Mouse (Mus musculus): Measurements from ENCODE around the gene Ccdc158. TPM values are rescaled to one million over a fixed set of nuclear protein-coding genes. Genes with fewer than 3 reads are reported as not detected.

Gene Ccdc158
- polyA plus RNA-seq, 1 experiment, result not detected

GRCm38 (mm10) chr5:92596865-92597264, 78.2 kb downstream of the Ccdc158 start:
- Histone ChIP-seq H3K79me2 (ENCODE audit: control insufficient read depth, insufficient read depth) (no peaks in the 10 kb centered on the region), H3K4me3 (no peak overlapping the region), H3ac (ENCODE audit: control insufficient read depth, insufficient read length) (no peak overlapping the region), H3K4me2 (ENCODE audit: low read depth) (no peak overlapping the region), H3K36me3 (ENCODE audit: control insufficient read depth, insufficient read depth) (no peaks in the 10 kb centered on the region), H3K27me3 (ENCODE audit: control insufficient read depth, insufficient read depth, insufficient read length) (no peaks in the 10 kb centered on the region)
- TF ChIP-seq MYOG (IDR thresholded peaks at IDR 0.05; ENCODE audit: control insufficient read depth in 1 of 3, insufficient read depth in 1 of 3, insufficient read length in 2 of 3, low read depth in 2 of 3) (peak in 2 of 3 experiments; percentile 7 to 73), USF1 (IDR thresholded peaks at IDR 0.05; ENCODE audit: low read depth) (no peak), MYOD1 (IDR thresholded peaks at IDR 0.05; ENCODE audit: control insufficient read depth in 1 of 3, insufficient read length in 2 of 3, low read depth in 2 of 3) (peak in 2 of 3 experiments; percentile 41 to 72), REST (IDR thresholded peaks at IDR 0.05; ENCODE audit: insufficient read depth, insufficient read length) (no peak)

- no peak overlapping the region for H3ac ChIP-seq (ENCODE audit: control insufficient read depth, insufficient read length)
- no peak overlapping the region for H3K4me2 ChIP-seq (ENCODE audit: low read depth)
- TF ChIP-seq MYOD1 (IDR thresholded peaks at IDR 0.05; ENCODE audit: control insufficient read depth in 1 of 3, insufficient read length in 2 of 3, low read depth in 2 of 3) (peak in 1 of 3 experiments; percentile 85), MAX (IDR thresholded peaks at IDR 0.05; ENCODE audit: low read depth) (no peak)
- no peak overlapping the region for H3K4me3 ChIP-seq
- H3K27me3 ChIP-seq (ENCODE audit: control insufficient read depth, insufficient read depth, insufficient read length), result no peaks in the 10 kb centered on the region
- H3K79me2 ChIP-seq (ENCODE audit: control insufficient read depth, insufficient read depth), result no peaks in the 10 kb centered on the region
- H3K36me3 ChIP-seq (ENCODE audit: control insufficient read depth, insufficient read depth), result no peaks in the 10 kb centered on the region
These were observed 80.0 kb downstream of the Ccdc158 start for GRCm38 (mm10) chr5:92595026-92595425.

GRCm38 (mm10) chr5:92585932-92586331, 89.1 kb downstream of the Ccdc158 start:
- Histone ChIP-seq H3ac (ENCODE audit: control insufficient read depth, insufficient read length) (no peak overlapping the region), H3K36me3 (ENCODE audit: control insufficient read depth, insufficient read depth) (no peaks in the 10 kb centered on the region), H3K4me3 (no peak overlapping the region), H3K27me3 (ENCODE audit: control insufficient read depth, insufficient read depth, insufficient read length) (peaks cover 5% of the 10 kb centered on the region), H3K79me2 (ENCODE audit: control insufficient read depth, insufficient read depth) (no peaks in the 10 kb centered on the region), H3K4me2 (ENCODE audit: low read depth) (peak overlapping the region; percentile 10)
- no peak for TF ChIP-seq REST (IDR thresholded peaks at IDR 0.05; ENCODE audit: insufficient read depth, insufficient read length)
- TF ChIP-seq MYOG (IDR thresholded peaks at IDR 0.05; ENCODE audit: control insufficient read depth in 1 of 3, insufficient read depth in 1 of 3, insufficient read length in 2 of 3, low read depth in 2 of 3), result peak in 1 of 3 experiments; percentile 55
- TF ChIP-seq MYOD1 (IDR thresholded peaks at IDR 0.05; ENCODE audit: control insufficient read depth in 1 of 3, insufficient read length in 2 of 3, low read depth in 2 of 3), result peak in 1 of 3 experiments; percentile 66

- TF ChIP-seq MAX (IDR thresholded peaks at IDR 0.05; ENCODE audit: low read depth) (no peak), POLR2A (IDR thresholded peaks at IDR 0.05; ENCODE audit: insufficient read length, low read depth) (no peak), E2F4 (IDR thresholded peaks at IDR 0.05; ENCODE audit: insufficient read depth) (no peak), MYOG (IDR thresholded peaks at IDR 0.05; ENCODE audit: control insufficient read depth in 1 of 3, insufficient read depth in 1 of 3, insufficient read length in 2 of 3, low read depth in 2 of 3) (no peak), CEBPB (IDR thresholded peaks at IDR 0.05; ENCODE audit: insufficient read depth, poor library complexity, severe bottlenecking) (no peak), TCF3 (IDR thresholded peaks at IDR 0.05; ENCODE audit: insufficient read length, low read depth) (no peak), REST (IDR thresholded peaks at IDR 0.05; ENCODE audit: insufficient read depth, insufficient read length) (no peak), SRF (IDR thresholded peaks at IDR 0.05; ENCODE audit: control insufficient read depth, insufficient read length, low read depth) (no peak), MYOD1 (IDR thresholded peaks at IDR 0.05; ENCODE audit: control insufficient read depth in 1 of 3, insufficient read length in 2 of 3, low read depth in 2 of 3) (no peak), TCF12 (IDR thresholded peaks at IDR 0.05; ENCODE audit: insufficient read depth, poor library complexity, severe bottlenecking) (no peak), USF1 (IDR thresholded peaks at IDR 0.05; ENCODE audit: low read depth) (no peak), POLR2AphosphoS2 (IDR thresholded peaks at IDR 0.05; ENCODE audit: insufficient read length, low read depth) (no peak)
- Histone ChIP-seq H3ac (ENCODE audit: control insufficient read depth, insufficient read length) (no peak overlapping the region), H3K27me3 (ENCODE audit: control insufficient read depth, insufficient read depth, insufficient read length) (peaks cover 21% of the 10 kb centered on the region), H3K36me3 (ENCODE audit: control insufficient read depth, insufficient read depth) (no peaks in the 10 kb centered on the region), H3K4me2 (ENCODE audit: low read depth) (no peak overlapping the region), H3K79me2 (ENCODE audit: control insufficient read depth, insufficient read depth) (no peaks in the 10 kb centered on the region), H3K4me3 (no peak overlapping the region)
These were observed 95.5 kb downstream of the Ccdc158 start for GRCm38 (mm10) chr5:92579559-92579958.

- Histone ChIP-seq H3K79me2 (ENCODE audit: control insufficient read depth, insufficient read depth) (no peaks in the 10 kb centered on the region), H3K4me2 (ENCODE audit: low read depth) (no peak overlapping the region), H3K4me3 (no peak overlapping the region), H3ac (ENCODE audit: control insufficient read depth, insufficient read length) (no peak overlapping the region), H3K36me3 (ENCODE audit: control insufficient read depth, insufficient read depth) (no peaks in the 10 kb centered on the region), H3K27me3 (ENCODE audit: control insufficient read depth, insufficient read depth, insufficient read length) (no peaks in the 10 kb centered on the region)
- TF ChIP-seq MYOG (IDR thresholded peaks at IDR 0.05; ENCODE audit: control insufficient read depth in 1 of 3, insufficient read depth in 1 of 3, insufficient read length in 2 of 3, low read depth in 2 of 3), result no peak
- no peak for TF ChIP-seq CEBPB (IDR thresholded peaks at IDR 0.05; ENCODE audit: insufficient read depth, poor library complexity, severe bottlenecking)
- no peak for TF ChIP-seq REST (IDR thresholded peaks at IDR 0.05; ENCODE audit: insufficient read depth, insufficient read length)
- no peak for TF ChIP-seq POLR2AphosphoS2 (IDR thresholded peaks at IDR 0.05; ENCODE audit: insufficient read length, low read depth)
- no peak for TF ChIP-seq MYOD1 (IDR thresholded peaks at IDR 0.05; ENCODE audit: control insufficient read depth in 1 of 3, insufficient read length in 2 of 3, low read depth in 2 of 3)
- TF ChIP-seq TCF12 (IDR thresholded peaks at IDR 0.05; ENCODE audit: insufficient read depth, poor library complexity, severe bottlenecking), result no peak
- TF ChIP-seq E2F4 (IDR thresholded peaks at IDR 0.05; ENCODE audit: insufficient read depth), result no peak
- TF ChIP-seq MAX (IDR thresholded peaks at IDR 0.05; ENCODE audit: low read depth), result no peak
- no peak for TF ChIP-seq POLR2A (IDR thresholded peaks at IDR 0.05; ENCODE audit: insufficient read length, low read depth)
- no peak for TF ChIP-seq SRF (IDR thresholded peaks at IDR 0.05; ENCODE audit: control insufficient read depth, insufficient read length, low read depth)
- no peak for TF ChIP-seq TCF3 (IDR thresholded peaks at IDR 0.05; ENCODE audit: insufficient read length, low read depth)
- TF ChIP-seq USF1 (IDR thresholded peaks at IDR 0.05; ENCODE audit: low read depth), result no peak
These were observed 103.8 kb downstream of the Ccdc158 start for GRCm38 (mm10) chr5:92571232-92571631.
